Comparison of ENCODE assay signal across 24 mouse cellular contexts in the genomic region with DNA sequence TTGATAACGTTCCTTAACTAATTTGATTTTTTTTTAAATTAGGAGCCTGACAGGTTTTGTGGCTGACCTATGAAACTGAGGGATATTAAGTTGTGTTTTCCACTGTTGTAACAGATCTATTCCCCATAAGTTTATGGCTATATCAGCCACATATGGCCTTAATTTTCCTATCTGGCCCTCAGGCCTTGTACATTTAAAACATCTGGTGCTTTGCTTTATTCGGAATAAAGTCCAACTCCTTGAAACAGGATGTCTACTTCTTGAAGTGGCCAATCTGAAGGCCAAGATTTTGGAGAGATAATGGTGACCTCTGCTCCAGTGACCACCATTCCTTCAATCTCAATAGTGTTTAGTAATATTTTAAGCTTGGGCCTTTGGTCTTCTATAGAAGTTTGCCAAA. TPM values are rescaled to one million over a fixed set of nuclear protein-coding genes. Genes with fewer than 3 reads are reported as not detected.
"Had no signal": no experiment of that assay in that cellular context is flagged by ENCODE, and none has a peak within 500 bp of the region (broad histone marks: within the 10 kb centered on the region; RNA-seq: fewer than 3 reads in every experiment).

No protein-coding gene starts in this region.

- H3K27ac ChIP-seq: lung, embryonic 15.5 days; macrophage; midbrain, embryonic 13.5 days; midbrain, embryonic 15.5 days; neural tube, embryonic 12.5 days; stomach, embryonic 15.5 days; stomach, postnatal 0 days had no signal

- DNase-seq: liver, postnatal 0 days; lung, adult 2 months; lung, postnatal 14 days; lung, postnatal 36 days; retina, postnatal 1 day; right cerebral cortex, adult 18-20 months; right cerebral cortex, postnatal 25 days; right cerebral cortex, postnatal 4 days; thymus, adult 2 months; thymus, postnatal 25 days; thymus, postnatal 4 days had no signal

- H3K9me3 ChIP-seq: lung, embryonic 15.5 days; midbrain, embryonic 13.5 days; midbrain, embryonic 15.5 days; neural tube, embryonic 12.5 days; stomach, embryonic 15.5 days had no signal

- H3K4me3 ChIP-seq: lung, embryonic 15.5 days; megakaryocyte, embryonic 14.5 days; midbrain, embryonic 13.5 days; midbrain, embryonic 15.5 days; neural tube, embryonic 12.5 days; stomach, embryonic 15.5 days had no signal

- H3K4me2 ChIP-seq: lung, embryonic 15.5 days; midbrain, embryonic 11.5 days; midbrain, embryonic 13.5 days; midbrain, embryonic 15.5 days; neural tube, embryonic 12.5 days; stomach, embryonic 15.5 days had no signal

- H3K27me3 ChIP-seq: midbrain, embryonic 13.5 days; neural tube, embryonic 12.5 days; stomach, embryonic 15.5 days had no signal

- H3K4me1 ChIP-seq: lung, embryonic 15.5 days; megakaryocyte, embryonic 14.5 days; midbrain, embryonic 13.5 days; neural tube, embryonic 12.5 days; stomach, embryonic 15.5 days had no signal

- H3K9ac ChIP-seq: liver, postnatal 0 days; lung, embryonic 15.5 days; midbrain, embryonic 13.5 days; midbrain, embryonic 15.5 days; neural tube, embryonic 12.5 days; stomach, embryonic 15.5 days had no signal

- ATAC-seq: liver, postnatal 0 days; lung, postnatal 0 days; midbrain, embryonic 13.5 days; midbrain, embryonic 15.5 days had no signal

- H3K36me3 ChIP-seq: lung, embryonic 15.5 days; midbrain, embryonic 13.5 days; midbrain, embryonic 15.5 days; neural tube, embryonic 12.5 days; stomach, embryonic 15.5 days had no signal

RNA-seq across cellular contexts. Expression of a gene that starts 14.3 kb away (rescaled TPM):
- polyA plus RNA-seq: macrophage; small intestine, adult 2 months had no signal

RNA-seq across cellular contexts. Expression of a gene that starts 37.5 kb away (rescaled TPM):
- polyA plus RNA-seq: liver, postnatal 0 days; lung, adult 2 months; macrophage; small intestine, adult 2 months; testis, adult 2 months; thymus, adult 2 months; urinary bladder, adult 2 months had no signal

RNA-seq across cellular contexts. Expression of a gene that starts 57.1 kb away (rescaled TPM):
- polyA plus RNA-seq: liver, postnatal 0 days had no signal
